Mouse (Mus musculus) heart, postnatal 0 days (tissue): ENCODE results near the gene Cx3cr1.

Experiments
- CTCF ChIP-seq: IDR thresholded peaks from 2 replicates; pipeline ENCODE4 v1.5.1; 2016; ENCODE audit warnings: antibody characterized with exemption, control low read depth, low read depth
- EP300 ChIP-seq: IDR thresholded peaks from 2 replicates; pipeline ENCODE4 v1.6.1; 2016; ENCODE audit warnings: antibody characterized with exemption, low read depth

DNA sequence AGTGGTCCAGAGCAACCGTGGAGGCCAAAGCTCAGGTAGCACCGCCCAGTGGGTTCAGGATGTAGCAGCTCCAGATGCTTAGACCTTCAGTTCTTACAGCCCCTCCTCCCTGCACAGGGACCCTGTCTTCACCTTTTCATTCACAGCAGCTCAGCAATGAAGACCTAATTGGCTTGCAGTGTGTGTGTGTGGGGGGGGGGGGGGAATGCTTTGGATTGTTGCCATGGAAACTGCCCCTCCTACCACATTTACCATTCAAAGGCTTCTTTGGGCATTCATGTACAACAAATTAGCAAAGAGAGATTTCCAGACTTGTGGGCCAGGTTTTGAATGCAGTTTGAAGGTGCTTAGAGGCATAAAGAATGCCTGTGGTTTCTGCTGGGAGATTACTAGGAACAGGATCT lies 180.8 kb downstream of the Cx3cr1 start:
- TF ChIP-seq EP300, result no peak
- no peak for TF ChIP-seq CTCF
